Mouse (Mus musculus): ENCODE measurements around the gene Rpgrip1l.

GRCm38 (mm10) chr8:91199876-91200275 is 113.2 kb downstream of the Rpgrip1l start, which contains the start of gene Aktip:
- TF ChIP-seq CTCF (IDR thresholded peaks at IDR 0.05; ENCODE audit: insufficient read depth, low read depth, low read length) (no peak), POLR2A (IDR thresholded peaks at IDR 0.05; ENCODE audit: insufficient read depth, low read depth, low read length) (no peak)
